Mouse (Mus musculus) macrophage (primary cell): ENCODE measurements around the gene Arl14. TPM values are rescaled to one million over a fixed set of nuclear protein-coding genes. Genes with fewer than 3 reads are reported as not detected.

Source experiments
- polyA plus RNA-seq: library from polyadenylated mRNA; stranded (reverse); fragments of 250-400 nt; gene quantifications from 3 replicates; pipeline ENCODE4 v1.2.4, GENCODE M21; 2018; ENCODE audit warnings: inconsistent platforms

Arl14 gene
- polyA plus RNA-seq, 1 experiment from 2014 or later, result not detected

Other genes with a start within 250 kb of the Arl14 start
- 1.2 to 3.4 TPM (median 3.0 TPM) in 3 replicates for gene Ift80, start 217.8 kb upstream of the Arl14 start, polyA plus RNA-seq
- gene Smc4, start 217.7 kb upstream of the Arl14 start, polyA plus RNA-seq, result 33.6 to 68.6 TPM (median 37.7 TPM) in 3 replicates
- 4.2 to 5.4 TPM (median 4.8 TPM) in 3 replicates for gene Trim59, start 177.7 kb upstream of the Arl14 start, polyA plus RNA-seq
- 59.1 to 89.1 TPM (median 64.7 TPM) in 3 replicates for gene Kpna4, start 95.3 kb upstream of the Arl14 start, polyA plus RNA-seq
- gene Ppm1l, start 94.4 kb downstream of the Arl14 start, polyA plus RNA-seq, result 0.16 to 0.44 TPM (median 0.20 TPM) in 3 replicates